Mouse (Mus musculus): ENCODE measurements around the gene 5730455P16Rik. TPM values are rescaled to one million over a fixed set of nuclear protein-coding genes. Genes with fewer than 3 reads are reported as not detected.
"Not testable (repeated sequence)": the region's sequence is repeated elsewhere in the genome, so short reads cannot be mapped to it uniquely, and the experiment has no call there.

The 5730455P16Rik gene
- polyA plus RNA-seq, 1 experiment from 2014 or later, result 26.9 TPM

DNA sequence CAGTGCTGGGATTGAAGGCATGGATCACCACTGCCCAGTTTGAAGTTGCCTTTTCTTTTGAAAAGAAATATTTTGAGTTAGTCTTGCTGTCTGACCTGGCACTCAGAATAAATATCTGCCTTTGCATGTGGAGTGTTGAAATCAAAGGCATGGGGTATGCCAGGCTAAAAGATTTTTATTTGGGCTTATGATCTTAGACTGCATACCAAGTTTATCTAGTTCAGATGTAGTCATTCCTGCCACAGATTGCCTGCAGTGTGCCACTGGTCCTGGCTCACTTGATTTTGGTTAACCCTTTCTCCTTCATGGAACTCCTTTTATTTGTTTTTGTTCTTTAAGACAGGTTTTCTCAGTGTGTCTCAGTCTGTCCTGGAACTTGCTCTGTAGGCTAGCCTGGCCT, 6.6 kb upstream of the 5730455P16Rik start:
- H3K27ac ChIP-seq (ENCODE audit: low read depth, low read length), result no peak overlapping the region
- DNase-seq (ENCODE audit: low spot score) (no peak), ATAC-seq (replicated peaks; ENCODE audit: low FRiP score) (no peak)
- H3K36me3 ChIP-seq (ENCODE audit: control insufficient read depth, insufficient read depth, low read length), result peaks cover 4% of the 10 kb centered on the region
- no peaks in the 10 kb centered on the region for H3K27me3 ChIP-seq (ENCODE audit: control insufficient read depth, insufficient read depth, low read length)
- no peaks in the 10 kb centered on the region for H3K9me3 ChIP-seq (ENCODE audit: control insufficient read depth, low read length)
- H3K9ac ChIP-seq (ENCODE audit: low read length), result peak overlapping the region; percentile 68
- peak overlapping the region; percentile 97 for H3K4me3 ChIP-seq (ENCODE audit: low read depth, low read length)
- peak overlapping the region; percentile 94 for H3K4me2 ChIP-seq (ENCODE audit: low read depth, low read length, severe bottlenecking)
- H3K4me1 ChIP-seq (replicated peaks; ENCODE audit: control insufficient read depth, insufficient read depth, low read length), result peaks cover 10% of the 10 kb centered on the region; the same call in 1 of the 2 replicates

DNA sequence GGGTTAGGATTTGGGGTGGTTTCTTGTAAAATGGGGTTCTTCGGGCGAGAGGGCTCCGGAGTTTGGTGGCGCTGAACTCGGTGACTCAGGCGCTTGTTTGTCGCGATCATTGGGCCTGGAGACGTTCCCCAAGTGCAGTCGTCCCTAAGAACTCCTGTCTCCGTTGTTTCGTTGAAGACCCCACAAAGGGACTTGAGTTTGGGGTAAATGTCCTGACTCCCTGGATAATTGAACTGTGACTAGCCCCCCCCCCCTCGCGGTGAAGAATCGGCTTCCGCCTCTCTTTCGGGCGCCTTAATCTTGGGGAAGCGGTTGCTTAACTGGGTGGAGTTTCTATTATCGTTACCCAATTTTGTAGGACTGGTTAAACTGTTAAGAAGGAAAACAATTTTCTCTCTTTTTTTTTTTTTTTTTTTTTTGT, 5.8 kb upstream of the 5730455P16Rik start:
- DNase-seq (ENCODE audit: low spot score) (no peak), ATAC-seq (replicated peaks; ENCODE audit: low FRiP score) (peak; percentile 51; the same call in 1 of the 2 replicates)
- peak overlapping the region; percentile 79 for H3K27ac ChIP-seq (ENCODE audit: low read depth, low read length)
- H3K9me3 ChIP-seq (ENCODE audit: control insufficient read depth, low read length), result no peaks in the 10 kb centered on the region
- peak overlapping the region; percentile 97 for H3K4me3 ChIP-seq (ENCODE audit: low read depth, low read length)
- no peaks in the 10 kb centered on the region; the same call in 1 of the 2 replicates for H3K36me3 ChIP-seq (ENCODE audit: control insufficient read depth, insufficient read depth, low read length)
- peak overlapping the region; percentile 15; the same call in 1 of the 2 replicates for H3K4me2 ChIP-seq (ENCODE audit: low read depth, low read length, severe bottlenecking)
- no peaks in the 10 kb centered on the region for H3K27me3 ChIP-seq (ENCODE audit: control insufficient read depth, insufficient read depth, low read length)
- H3K4me1 ChIP-seq (replicated peaks; ENCODE audit: control insufficient read depth, insufficient read depth, low read length), result peaks cover 10% of the 10 kb centered on the region; the same call in 1 of the 2 replicates
- peak overlapping the region; percentile 99 for H3K9ac ChIP-seq (ENCODE audit: low read length)
- under 1% methylated on average over 20 of the region's 20 CpGs for WGBS

GRCm38 (mm10) chr11:80383019-80383625, 5.3 kb upstream of the 5730455P16Rik start, which contains the start of gene Zfp207:
Zfp207 (plus strand) TSS chr11:80383279.
- WGBS, result 0% methylated on average over 33 of the region's 33 CpGs
- Histone ChIP-seq H3K9ac (ENCODE audit: low read length) (peak within 1 kb of the TSS; percentile 99), H3K27ac (ENCODE audit: low read depth, low read length) (peak within 1 kb of the TSS; percentile 79), H3K4me3 (ENCODE audit: low read depth, low read length) (peak within 1 kb of the TSS; percentile 97), H3K4me2 (ENCODE audit: low read depth, low read length, severe bottlenecking) (peak within 1 kb of the TSS; percentile 94), H3K4me1 (replicated peaks; ENCODE audit: control insufficient read depth, insufficient read depth, low read length) (peaks cover 10% of the 10 kb centered on the region; the same call in 1 of the 2 replicates), H3K9me3 (ENCODE audit: control insufficient read depth, low read length) (no peaks in the 10 kb centered on the region), H3K27me3 (ENCODE audit: control insufficient read depth, insufficient read depth, low read length) (no peaks in the 10 kb centered on the region), H3K36me3 (ENCODE audit: control insufficient read depth, insufficient read depth, low read length) (no peaks in the 10 kb centered on the region)
- DNase-seq (ENCODE audit: low spot score) (peak; percentile 98), ATAC-seq (replicated peaks; ENCODE audit: low FRiP score) (peak; percentile 96)

- Histone ChIP-seq H3K4me3 (ENCODE audit: low read depth, low read length) (peak overlapping the region; percentile 97), H3K27me3 (ENCODE audit: control insufficient read depth, insufficient read depth, low read length) (no peaks in the 10 kb centered on the region), H3K27ac (ENCODE audit: low read depth, low read length) (peak overlapping the region; percentile 28; the same call in 1 of the 2 replicates), H3K36me3 (ENCODE audit: control insufficient read depth, insufficient read depth, low read length) (no peaks in the 10 kb centered on the region), H3K9me3 (ENCODE audit: control insufficient read depth, low read length) (no peaks in the 10 kb centered on the region), H3K4me2 (ENCODE audit: low read depth, low read length, severe bottlenecking) (peak overlapping the region; percentile 59), H3K9ac (ENCODE audit: low read length) (peak overlapping the region; percentile 99), H3K4me1 (replicated peaks; ENCODE audit: control insufficient read depth, insufficient read depth, low read length) (peaks cover 10% of the 10 kb centered on the region; the same call in 1 of the 2 replicates)
- ATAC-seq (replicated peaks; ENCODE audit: low FRiP score) (peak; percentile 40; the same call in 1 of the 2 replicates), DNase-seq (ENCODE audit: low spot score) (no peak)
- 10% methylated on average over 12 of the region's 12 CpGs for WGBS
Measured at GRCm38 (mm10) chr11:80382626-80383018, 4.8 kb upstream of the 5730455P16Rik start.

DNA sequence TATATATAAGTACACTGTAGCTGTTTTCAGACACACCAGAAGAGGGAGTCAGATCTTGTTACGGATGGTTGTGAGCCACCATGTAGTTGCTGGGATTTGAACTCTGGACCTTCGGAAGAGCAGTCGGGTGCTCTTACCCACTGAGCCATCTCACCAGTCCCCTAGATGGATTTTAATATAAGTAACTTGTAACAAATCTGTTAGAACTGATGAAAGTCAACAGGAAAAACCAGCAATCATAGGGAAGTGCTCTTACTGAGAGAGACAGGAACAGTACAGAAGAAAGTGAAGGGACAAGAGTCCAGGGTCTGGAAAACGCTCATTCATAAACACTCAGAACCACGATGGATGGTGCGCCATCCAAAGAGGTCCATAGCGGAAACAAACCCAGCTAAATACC, 1.4 kb upstream of the 5730455P16Rik start:
- not testable (repeated sequence) for H3K27me3 ChIP-seq (ENCODE audit: control insufficient read depth, insufficient read depth, low read length); H3K36me3 ChIP-seq (ENCODE audit: control insufficient read depth, insufficient read depth, low read length); DNase-seq (ENCODE audit: low spot score); H3K4me3 ChIP-seq (ENCODE audit: low read depth, low read length); H3K4me1 ChIP-seq (replicated peaks; ENCODE audit: control insufficient read depth, insufficient read depth, low read length); ATAC-seq (replicated peaks; ENCODE audit: low FRiP score); H3K9me3 ChIP-seq (ENCODE audit: control insufficient read depth, low read length); H3K4me2 ChIP-seq (ENCODE audit: low read depth, low read length, severe bottlenecking); H3K27ac ChIP-seq (ENCODE audit: low read depth, low read length); H3K9ac ChIP-seq (ENCODE audit: low read length)
- WGBS, result 94% methylated on average over 7 of the region's 7 CpGs

DNA sequence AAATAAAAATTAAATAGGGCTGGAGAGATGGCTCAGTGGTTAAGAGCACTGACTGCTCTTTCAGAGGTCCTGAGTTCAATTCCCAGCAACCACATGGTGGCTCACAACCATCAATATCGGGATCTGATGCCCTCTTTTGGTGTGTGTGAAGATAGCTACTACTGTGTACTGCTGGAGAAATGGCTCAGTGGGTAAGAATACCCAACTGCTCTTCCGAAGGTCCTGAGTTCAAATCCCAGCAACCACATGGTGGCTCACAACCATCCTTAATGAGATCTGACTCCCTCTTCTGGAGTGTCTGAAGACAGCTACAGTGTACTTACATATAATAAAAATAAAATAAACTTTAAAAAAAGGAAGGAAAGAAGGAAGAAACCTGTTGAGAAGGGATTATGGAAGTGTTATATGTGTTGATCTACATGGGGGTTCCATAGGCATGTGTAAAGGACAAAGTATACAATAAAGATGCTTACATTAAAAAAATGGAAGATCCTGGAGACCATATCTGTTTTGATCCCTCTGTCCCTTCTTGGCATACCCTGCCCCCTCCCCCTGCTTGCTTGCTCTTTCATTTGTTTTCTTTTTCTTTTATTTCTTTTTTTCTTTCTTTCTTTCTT, 726 bp upstream of the 5730455P16Rik start:
- H3K9me3 ChIP-seq (ENCODE audit: control insufficient read depth, low read length); ATAC-seq (replicated peaks; ENCODE audit: low FRiP score); DNase-seq (ENCODE audit: low spot score); H3K27ac ChIP-seq (ENCODE audit: low read depth, low read length); H3K27me3 ChIP-seq (ENCODE audit: control insufficient read depth, insufficient read depth, low read length); H3K4me1 ChIP-seq (replicated peaks; ENCODE audit: control insufficient read depth, insufficient read depth, low read length); H3K36me3 ChIP-seq (ENCODE audit: control insufficient read depth, insufficient read depth, low read length): not testable (repeated sequence)
- peak overlapping the region; percentile 70; the same call in 1 of the 2 replicates for H3K4me3 ChIP-seq (ENCODE audit: low read depth, low read length)
- peak overlapping the region; percentile 99 for H3K9ac ChIP-seq (ENCODE audit: low read length)
- peak overlapping the region; percentile 78; the same call in 1 of the 2 replicates for H3K4me2 ChIP-seq (ENCODE audit: low read depth, low read length, severe bottlenecking)
- 65% methylated on average over 2 of the region's 2 CpGs for WGBS

- H3K4me1 ChIP-seq (replicated peaks; ENCODE audit: control insufficient read depth, insufficient read depth, low read length), result no peaks in the 10 kb centered on the region
- H3K4me3 ChIP-seq (ENCODE audit: low read depth, low read length), result no peak overlapping the region; the same call in 1 of the 2 replicates
- H3K36me3 ChIP-seq (ENCODE audit: control insufficient read depth, insufficient read depth, low read length), result no peaks in the 10 kb centered on the region
- ATAC-seq (replicated peaks; ENCODE audit: low FRiP score) (no peak), DNase-seq (ENCODE audit: low spot score) (no peak)
- no peaks in the 10 kb centered on the region for H3K9me3 ChIP-seq (ENCODE audit: control insufficient read depth, low read length)
- H3K27me3 ChIP-seq (ENCODE audit: control insufficient read depth, insufficient read depth, low read length), result no peaks in the 10 kb centered on the region
- H3K27ac ChIP-seq (ENCODE audit: low read depth, low read length), result no peak overlapping the region
- no peak overlapping the region; the same call in 1 of the 2 replicates for H3K4me2 ChIP-seq (ENCODE audit: low read depth, low read length, severe bottlenecking)
- H3K9ac ChIP-seq (ENCODE audit: low read length), result no peak overlapping the region
- 81% methylated on average over 4 of the region's 4 CpGs for WGBS
Measured at GRCm38 (mm10) chr11:80376651-80377050, 1.2 kb downstream of the 5730455P16Rik start.

- Histone ChIP-seq H3K9ac (ENCODE audit: low read length) (no peak overlapping the region), H3K9me3 (ENCODE audit: control insufficient read depth, low read length) (no peaks in the 10 kb centered on the region), H3K36me3 (ENCODE audit: control insufficient read depth, insufficient read depth, low read length) (peaks cover 3% of the 10 kb centered on the region; the same call in 1 of the 2 replicates), H3K27ac (ENCODE audit: low read depth, low read length) (no peak overlapping the region), H3K4me2 (ENCODE audit: low read depth, low read length, severe bottlenecking) (no peak overlapping the region), H3K4me3 (ENCODE audit: low read depth, low read length) (no peak overlapping the region), H3K4me1 (replicated peaks; ENCODE audit: control insufficient read depth, insufficient read depth, low read length) (no peaks in the 10 kb centered on the region), H3K27me3 (ENCODE audit: control insufficient read depth, insufficient read depth, low read length) (no peaks in the 10 kb centered on the region)
- 91% methylated on average over 1 of the region's 1 CpGs for WGBS
- DNase-seq (ENCODE audit: low spot score), result no peak
- no peak for ATAC-seq (replicated peaks; ENCODE audit: low FRiP score)
Measured at GRCm38 (mm10) chr11:80368949-80369348, 8.9 kb downstream of the 5730455P16Rik start.

All from forebrain, embryonic 11.5 days (tissue).